Mouse (Mus musculus): ENCODE data around the gene Ap4s1.

DNA sequence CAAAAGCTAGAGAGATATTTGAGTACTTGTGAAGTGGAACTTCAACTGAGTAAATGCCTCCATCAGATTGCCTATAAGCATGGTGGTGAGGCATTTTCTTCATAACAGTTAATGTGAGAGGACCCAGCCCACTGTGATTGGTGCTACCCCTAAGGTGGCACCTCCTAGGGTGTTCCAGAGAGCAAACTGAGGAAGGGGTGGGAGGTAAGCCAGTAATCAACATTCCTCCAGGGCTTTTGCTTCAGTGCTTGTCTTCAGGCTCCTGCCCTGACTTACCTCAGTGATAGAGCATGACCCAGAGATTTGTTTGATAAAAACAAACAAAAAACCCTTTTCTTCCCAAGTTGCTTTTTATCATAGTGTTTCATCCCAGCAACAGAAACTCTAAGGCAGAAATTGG, 26.9 kb upstream of the Ap4s1 start:
- TF ChIP-seq POLR2A (IDR thresholded peaks at IDR 0.05; ENCODE audit: low read depth, low read length) (no peak), CTCF (IDR thresholded peaks at IDR 0.05; ENCODE audit: extremely low read depth, insufficient read length, insufficient replicate concordance, low read depth, low read length) (no peak)

Data from small intestine, adult 2 months (tissue).